Mouse (Mus musculus) liver, embryonic 13.5 days (tissue): Measurements from ENCODE around the gene Fam205c. TPM values are rescaled to one million over a fixed set of nuclear protein-coding genes. Genes with fewer than 3 reads are reported as not detected.

ENCODE experiments used
- ATAC-seq: fragments of 200-750 bp; cut with Nextera tagmentation; 2 replicates; pipeline ENCODE4 v1.8.0; 2017; ENCODE audit warnings: low read depth, mild to moderate bottlenecking, moderate number of reproducible peaks, moderate library complexity
- DNase-seq: peaks from one replicate; pipeline ENCODE4 v3.0.0; 2022
- H3K27ac ChIP-seq: fragments of 300-500 bp; sonication (generic); 2 replicates; pipeline ENCODE4 v1.5.1; 2015; ENCODE audit warnings: moderate library complexity, mild to moderate bottlenecking, inconsistent platforms
- H3K27me3 ChIP-seq: fragments of 300-500 bp; sonication (generic); 2 replicates; pipeline ENCODE4 v1.6.1; 2015; ENCODE audit warnings: mild to moderate bottlenecking, inconsistent platforms
- H3K36me3 ChIP-seq: fragments of 300-500 bp; sonication (generic); 2 replicates; pipeline ENCODE4 v1.6.1; 2015; ENCODE audit warnings: mild to moderate bottlenecking, inconsistent platforms
- H3K4me1 ChIP-seq: fragments of 300-500 bp; sonication (generic); replicated peaks from 2 replicates; pipeline ENCODE4 v1.6.1; 2015; ENCODE audit warnings: inconsistent platforms
- H3K4me2 ChIP-seq: fragments of 300-500 bp; sonication (generic); 2 replicates; pipeline ENCODE4 v1.6.1; 2015; ENCODE audit warnings: inconsistent platforms, mild to moderate bottlenecking, moderate library complexity
- H3K4me3 ChIP-seq: fragments of 300-500 bp; sonication (generic); replicated peaks from 2 replicates; pipeline ENCODE4 v1.5.1; 2015; ENCODE audit warnings: mild to moderate bottlenecking, inconsistent platforms
- H3K9ac ChIP-seq: fragments of 300-500 bp; sonication (generic); 2 replicates; pipeline ENCODE4 v1.6.1; 2015; ENCODE audit warnings: mild to moderate bottlenecking, inconsistent platforms
- H3K9me3 ChIP-seq: fragments of 300-500 bp; sonication (generic); replicated peaks from 2 replicates; pipeline ENCODE4 v1.6.1; 2016; ENCODE audit warnings: inconsistent platforms
- WGBS: fragments of 180-500 bp; shearing (Covaris S2); methylation state at CpG from one replicate; pipeline ENCODE4 v1.1.7; 2015; ENCODE audit not compliant: insufficient replicate concordance; 5-methylcytosine and 5-hydroxymethylcytosine counted together
- polyA plus RNA-seq: library from polyadenylated mRNA; unstranded; fragments of >200 nt; fragmentation: Nextera tagmentation; extraction: Ambion mirVana; gene quantifications from 2 replicates; pipeline ENCODE4 v1.2.1, GENCODE M21; 2015

The Fam205c gene
- polyA plus RNA-seq, 1 experiment from 2014 or later: 0.28 TPM

DNA sequence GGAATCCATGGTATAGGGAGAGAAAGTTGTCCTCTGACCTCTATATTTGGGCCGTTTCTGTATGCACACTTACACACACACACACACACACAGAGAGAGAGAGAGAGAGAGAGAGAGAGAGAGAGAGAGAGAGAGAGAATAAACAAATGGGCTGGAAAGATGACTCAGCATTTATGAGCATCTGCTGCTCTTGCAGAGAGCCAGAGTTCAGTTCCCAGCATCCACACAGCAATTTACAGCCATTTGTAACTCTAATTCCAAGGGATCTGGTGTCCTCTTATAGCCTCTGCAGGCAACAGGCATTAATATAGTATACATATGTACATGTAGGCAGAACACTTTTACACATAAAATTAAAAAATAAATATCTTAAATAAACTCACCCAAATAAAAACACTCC, 29.9 kb upstream of the Fam205c start:
- no peaks in the 10 kb centered on the region for H3K36me3 ChIP-seq
- H3K27me3 ChIP-seq: peaks cover 51% of the 10 kb centered on the region
- H3K4me1 ChIP-seq: peaks cover 3% of the 10 kb centered on the region
- ATAC-seq (no peak), DNase-seq (no peak)
- H3K4me3 ChIP-seq: no peak overlapping the region
- 38% methylated on average over 1 of the region's 1 CpGs for WGBS
- H3K4me2 ChIP-seq: no peak overlapping the region
- H3K9me3 ChIP-seq: no peaks in the 10 kb centered on the region
- no peak overlapping the region for H3K9ac ChIP-seq
- peak overlapping the region; percentile 15; the same call in 1 of the 2 replicates for H3K27ac ChIP-seq

GRCm38 (mm10) chr4:42902730-42903129, 28.7 kb upstream of the Fam205c start:
- Histone ChIP-seq H3K9me3 (no peaks in the 10 kb centered on the region), H3K4me3 (no peak overlapping the region), H3K27me3 (peaks cover 49% of the 10 kb centered on the region), H3K4me2 (no peak overlapping the region), H3K9ac (no peak overlapping the region), H3K27ac (no peak overlapping the region), H3K4me1 (peaks cover 3% of the 10 kb centered on the region), H3K36me3 (no peaks in the 10 kb centered on the region)
- WGBS: 78% methylated on average over 5 of the region's 5 CpGs
- ATAC-seq (no peak), DNase-seq (no peak)

GRCm38 (mm10) chr4:42902174-42902573, 28.1 kb upstream of the Fam205c start:
- no peak overlapping the region for H3K4me3 ChIP-seq
- DNase-seq: peak; percentile 32
- 35% methylated on average over 9 of the region's 9 CpGs for WGBS
- H3K36me3 ChIP-seq: no peaks in the 10 kb centered on the region
- H3K27ac ChIP-seq: no peak overlapping the region
- H3K9me3 ChIP-seq: no peaks in the 10 kb centered on the region
- H3K4me2 ChIP-seq: no peak overlapping the region
- ATAC-seq: no peak
- H3K9ac ChIP-seq: no peak overlapping the region
- H3K27me3 ChIP-seq: peaks cover 46% of the 10 kb centered on the region
- peaks cover 3% of the 10 kb centered on the region for H3K4me1 ChIP-seq

- no peak overlapping the region for H3K27ac ChIP-seq
- ATAC-seq: no peak
- no peak overlapping the region for H3K4me3 ChIP-seq
- H3K9me3 ChIP-seq: no peaks in the 10 kb centered on the region
- peaks cover 3% of the 10 kb centered on the region for H3K4me1 ChIP-seq
- H3K4me2 ChIP-seq: no peak overlapping the region
- peaks cover 44% of the 10 kb centered on the region for H3K27me3 ChIP-seq
- DNase-seq: no peak
- H3K36me3 ChIP-seq: no peaks in the 10 kb centered on the region
- no peak overlapping the region for H3K9ac ChIP-seq
- WGBS: 39% methylated on average over 5 of the region's 5 CpGs
Observed at GRCm38 (mm10) chr4:42900878-42901277, 26.8 kb upstream of the Fam205c start.

GRCm38 (mm10) chr4:42898914-42899313, 24.9 kb upstream of the Fam205c start:
- DNase-seq (no peak), ATAC-seq (no peak)
- H3K9ac ChIP-seq: no peak overlapping the region
- no peak overlapping the region for H3K27ac ChIP-seq
- H3K4me2 ChIP-seq: no peak overlapping the region
- peaks cover 3% of the 10 kb centered on the region for H3K4me1 ChIP-seq
- H3K27me3 ChIP-seq: peaks cover 30% of the 10 kb centered on the region
- no peaks in the 10 kb centered on the region for H3K9me3 ChIP-seq
- no peak overlapping the region for H3K4me3 ChIP-seq
- no peaks in the 10 kb centered on the region for H3K36me3 ChIP-seq
- 42% methylated on average over 3 of the region's 3 CpGs for WGBS

- H3K4me1 ChIP-seq: 0 out of 2 replicates have a peak, but pooled peaks cover 3% of the 10 kb centered on the region
- no peak for ATAC-seq
Observed at GRCm38 (mm10) chr4:42895118-42895517, 21.1 kb upstream of the Fam205c start.

DNA sequence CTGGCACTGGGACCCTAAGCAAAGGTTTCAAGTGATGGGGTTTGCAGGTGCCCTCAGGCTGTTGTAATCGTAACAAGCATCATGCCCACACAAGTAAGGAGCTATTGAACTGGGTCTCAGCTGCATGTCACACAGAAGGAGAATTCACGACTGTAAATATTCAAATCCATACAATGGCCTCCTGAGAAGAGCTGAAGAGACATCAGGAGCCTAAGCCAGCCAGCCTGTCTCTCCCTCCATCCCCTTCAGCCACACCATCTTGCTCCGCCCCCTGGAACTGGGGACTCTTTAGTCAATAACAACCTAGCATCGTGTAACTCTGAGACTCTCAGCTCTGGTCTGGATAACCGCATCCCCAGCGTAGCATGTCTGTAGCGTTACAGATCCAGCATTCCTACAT, 17.1 kb upstream of the Fam205c start:
- Histone ChIP-seq H3K9me3 (no peaks in the 10 kb centered on the region), H3K27me3 (no peaks in the 10 kb centered on the region), H3K9ac (no peak overlapping the region), H3K27ac (no peak overlapping the region), H3K4me1 (0 out of 2 replicates have a peak, but pooled peaks cover 6% of the 10 kb centered on the region), H3K4me3 (no peak overlapping the region), H3K4me2 (no peak overlapping the region), H3K36me3 (no peaks in the 10 kb centered on the region)
- DNase-seq (no peak), ATAC-seq (no peak)
- WGBS: 76% methylated on average over 7 of the region's 7 CpGs

More at GRCm38 (mm10) chr4:42895118-42895517, 21.1 kb upstream of the Fam205c start:
- H3K27ac ChIP-seq: no peak overlapping the region
- H3K4me2 ChIP-seq: no peak overlapping the region
- H3K9me3 ChIP-seq: no peaks in the 10 kb centered on the region
- WGBS: 80% methylated on average over 7 of the region's 7 CpGs
- DNase-seq: no peak
- no peak overlapping the region for H3K4me3 ChIP-seq
- no peak overlapping the region for H3K9ac ChIP-seq
- peaks cover 5% of the 10 kb centered on the region for H3K27me3 ChIP-seq
- H3K36me3 ChIP-seq: no peaks in the 10 kb centered on the region

DNA sequence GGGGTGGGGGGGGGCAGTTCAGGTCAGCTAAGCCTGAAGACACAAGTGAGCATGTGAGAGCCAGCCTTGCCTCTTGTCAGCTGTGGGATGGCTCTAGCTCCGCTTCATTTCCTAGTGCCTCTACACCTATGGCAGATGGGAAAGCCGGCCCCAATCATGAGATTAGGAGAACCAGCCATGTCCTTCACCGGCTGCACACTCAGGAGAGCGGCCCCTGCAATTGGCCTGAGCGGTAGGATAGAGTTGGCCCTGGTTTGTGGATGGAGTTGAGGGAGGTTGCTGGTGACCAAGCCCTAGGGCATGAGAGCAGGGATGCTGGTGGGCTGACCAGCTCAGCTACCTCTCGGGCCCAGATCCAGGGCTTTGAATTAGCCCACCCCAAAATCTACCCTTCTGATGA, 14.8 kb upstream of the Fam205c start:
- no peak overlapping the region for H3K9ac ChIP-seq
- no peak overlapping the region for H3K4me2 ChIP-seq
- no peak for ATAC-seq
- H3K9me3 ChIP-seq: no peaks in the 10 kb centered on the region
- no peak overlapping the region for H3K4me3 ChIP-seq
- H3K4me1 ChIP-seq: 0 out of 2 replicates have a peak, but pooled peaks cover 6% of the 10 kb centered on the region
- no peak overlapping the region for H3K27ac ChIP-seq
- H3K27me3 ChIP-seq: no peaks in the 10 kb centered on the region
- H3K36me3 ChIP-seq: no peaks in the 10 kb centered on the region
- no peak for DNase-seq
- WGBS: 80% methylated on average over 6 of the region's 6 CpGs

DNA sequence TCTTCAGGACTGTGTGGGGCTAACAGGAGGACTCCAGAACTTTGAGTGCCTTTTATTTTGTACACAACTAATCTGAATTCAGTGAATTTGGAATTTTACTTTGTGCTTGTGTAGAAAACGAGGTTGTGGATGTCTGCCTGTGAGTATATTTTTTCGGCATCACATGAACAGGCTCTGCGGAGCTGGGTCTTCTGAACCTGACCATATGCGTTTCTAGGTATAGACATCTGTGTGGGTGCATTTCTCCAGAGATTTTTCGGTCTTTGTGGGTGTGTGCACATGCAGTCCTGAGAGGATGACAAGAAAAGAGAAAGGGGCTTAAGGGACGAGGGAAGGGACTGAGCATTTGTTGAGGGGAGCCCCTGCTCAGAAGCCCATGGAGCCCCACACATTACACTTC, 12.9 kb upstream of the Fam205c start:
- H3K9ac ChIP-seq: no peak overlapping the region
- no peak overlapping the region for H3K27ac ChIP-seq
- H3K4me1 ChIP-seq: peaks cover 14% of the 10 kb centered on the region
- WGBS: 75% methylated on average over 6 of the region's 6 CpGs
- no peak for DNase-seq
- peaks cover 5% of the 10 kb centered on the region; the same call in 1 of the 2 replicates for H3K36me3 ChIP-seq
- H3K4me3 ChIP-seq: no peak overlapping the region
- H3K27me3 ChIP-seq: no peaks in the 10 kb centered on the region
- H3K4me2 ChIP-seq: no peak overlapping the region
- H3K9me3 ChIP-seq: no peaks in the 10 kb centered on the region
- no peak for ATAC-seq

DNA sequence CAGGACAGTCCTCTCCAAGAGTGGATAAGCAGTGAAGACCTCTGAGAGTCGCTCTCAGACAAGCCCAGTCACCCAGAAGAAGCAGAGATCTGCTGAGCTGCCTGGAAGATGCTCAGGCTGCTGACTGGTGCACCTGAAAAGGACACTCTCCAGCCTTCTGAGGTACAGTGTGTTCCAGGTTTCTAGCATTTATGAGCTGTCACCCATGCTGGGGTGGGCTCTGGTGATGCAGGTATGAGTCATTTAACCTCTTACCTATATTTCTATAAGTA, 6.6 kb upstream of the Fam205c start:
- peak overlapping the region; percentile 94 for H3K27ac ChIP-seq
- WGBS: 5% methylated on average over 1 of the region's 1 CpGs
- peaks cover 58% of the 10 kb centered on the region for H3K4me1 ChIP-seq
- peak overlapping the region; percentile 61 for H3K4me3 ChIP-seq
- ATAC-seq (peak; percentile 70), DNase-seq (no peak)
- peak overlapping the region; percentile 80 for H3K9ac ChIP-seq
- H3K36me3 ChIP-seq: peaks cover 6% of the 10 kb centered on the region; the same call in 1 of the 2 replicates
- H3K4me2 ChIP-seq: peak overlapping the region; percentile 64
- no peaks in the 10 kb centered on the region for H3K27me3 ChIP-seq
- H3K9me3 ChIP-seq: no peaks in the 10 kb centered on the region

- WGBS: 27% methylated on average over 16 of the region's 16 CpGs
- H3K27ac ChIP-seq: peak overlapping the region; percentile 94
- DNase-seq: peak; percentile 83
- peak; percentile 99 for ATAC-seq
- H3K36me3 ChIP-seq: peaks cover 6% of the 10 kb centered on the region; the same call in 1 of the 2 replicates
- no peaks in the 10 kb centered on the region for H3K9me3 ChIP-seq
- peak overlapping the region; percentile 64 for H3K4me2 ChIP-seq
- H3K27me3 ChIP-seq: no peaks in the 10 kb centered on the region
- peak overlapping the region; percentile 61 for H3K4me3 ChIP-seq
- H3K9ac ChIP-seq: peak overlapping the region; percentile 80
- H3K4me1 ChIP-seq: peaks cover 58% of the 10 kb centered on the region
Observed at GRCm38 (mm10) chr4:42879829-42880676, 6.0 kb upstream of the Fam205c start.

- H3K4me2 ChIP-seq: no peak overlapping the region
- peaks cover 60% of the 10 kb centered on the region for H3K4me1 ChIP-seq
- DNase-seq (peak; percentile 47), ATAC-seq (peak; percentile 30)
- peaks cover 6% of the 10 kb centered on the region; the same call in 1 of the 2 replicates for H3K36me3 ChIP-seq
- H3K9ac ChIP-seq: no peak overlapping the region
- no peaks in the 10 kb centered on the region for H3K9me3 ChIP-seq
- 47% methylated on average over 2 of the region's 2 CpGs for WGBS
- peaks cover 3% of the 10 kb centered on the region; the same call in 1 of the 2 replicates for H3K27me3 ChIP-seq
- no peak overlapping the region for H3K4me3 ChIP-seq
- H3K27ac ChIP-seq: peak overlapping the region; percentile 79
Observed at GRCm38 (mm10) chr4:42877657-42878056, 3.6 kb upstream of the Fam205c start.
